Mouse (Mus musculus): ENCODE data around the gene Gm5127.

- TF ChIP-seq POLR2A (IDR thresholded peaks at IDR 0.05; ENCODE audit: borderline replicate concordance, extremely low read depth, low read depth, low read length) (no peak), CTCF (IDR thresholded peaks at IDR 0.05; ENCODE audit: insufficient read depth, low read length) (no peak)
Observed at GRCm38 (mm10) chrX:106742241-106742640, 159.3 kb downstream of the Gm5127 start.
